21 mouse cellular contexts compared by ENCODE assay signal in the genomic region with DNA sequence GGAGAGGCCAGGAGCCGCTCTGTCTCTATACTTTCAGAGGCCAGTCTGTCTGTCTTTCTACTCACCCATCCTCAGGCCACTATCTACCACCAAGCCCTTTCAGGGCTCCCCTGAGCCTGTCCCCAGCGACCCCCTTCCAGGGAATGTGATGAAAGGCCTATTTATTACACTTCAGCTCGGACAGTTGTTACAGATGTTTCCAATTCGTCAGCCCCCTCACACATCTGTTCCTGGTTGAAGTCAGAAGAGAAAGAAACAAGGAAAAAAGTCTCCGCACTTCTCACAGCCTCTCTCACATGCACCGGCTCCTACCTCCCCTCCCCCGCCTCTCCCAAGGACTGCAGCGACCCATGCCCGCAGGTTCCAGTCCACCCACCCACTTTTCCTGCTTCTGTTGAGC. TPM values are rescaled to one million over a fixed set of nuclear protein-coding genes. Genes with fewer than 3 reads are reported as not detected.
DNase-seq lines count a peak whose midpoint lies in the region; ATAC-seq lines count a peak whose summit lies in the region.
"Had no signal": no experiment of that assay in that cellular context is flagged by ENCODE, and none has a peak within 500 bp of the region (broad histone marks: within the 10 kb centered on the region; RNA-seq: fewer than 3 reads in every experiment).

No protein-coding gene starts in this region.

- no peaks in the 10 kb centered on the region; the same call in 1 of the 2 replicates for H3K27me3 ChIP-seq in midbrain, embryonic 10.5 days (ENCODE audit: low read depth, poor library complexity, severe bottlenecking)
- H3K27me3 ChIP-seq in midbrain, embryonic 13.5 days: no peaks in the 10 kb centered on the region
- 0 out of 2 replicates have a peak, but pooled peaks cover 7% of the 10 kb centered on the region for H3K27me3 ChIP-seq in embryonic facial prominence, embryonic 14.5 days (replicated peaks; ENCODE audit: control insufficient read depth, insufficient read depth, low read length)
- H3K27me3 ChIP-seq: liver, embryonic 15.5 days had no signal

- peaks cover 55% of the 10 kb centered on the region for H3K4me1 ChIP-seq in midbrain, embryonic 10.5 days
- H3K4me1 ChIP-seq in midbrain, embryonic 13.5 days (replicated peaks): peaks cover 27% of the 10 kb centered on the region
- peaks cover 43% of the 10 kb centered on the region for H3K4me1 ChIP-seq in embryonic facial prominence, embryonic 14.5 days (ENCODE audit: control insufficient read depth, insufficient read depth, low read length)
- H3K4me1 ChIP-seq: kidney, embryonic 15.5 days; liver, embryonic 15.5 days; lung, embryonic 15.5 days had no signal

- H3K4me3 ChIP-seq in midbrain, embryonic 10.5 days: no peak overlapping the region
- no peak overlapping the region for H3K4me3 ChIP-seq in midbrain, embryonic 13.5 days (replicated peaks)
- no peak overlapping the region for H3K4me3 ChIP-seq in embryonic facial prominence, embryonic 14.5 days (ENCODE audit: low read depth, low read length)
- H3K4me3 ChIP-seq: gastrocnemius, adult 2 months; kidney, embryonic 15.5 days; limb, embryonic 15.5 days; liver, embryonic 15.5 days; lung, embryonic 15.5 days had no signal

- H3K9me3 ChIP-seq in midbrain, embryonic 10.5 days (replicated peaks): no peaks in the 10 kb centered on the region
- H3K9me3 ChIP-seq in midbrain, embryonic 13.5 days: no peaks in the 10 kb centered on the region
- no peaks in the 10 kb centered on the region for H3K9me3 ChIP-seq in embryonic facial prominence, embryonic 14.5 days (ENCODE audit: control insufficient read depth, low read length)
- H3K9me3 ChIP-seq: kidney, embryonic 15.5 days; limb, embryonic 15.5 days; liver, embryonic 15.5 days; lung, embryonic 15.5 days had no signal

- no peak for DNase-seq in midbrain, embryonic 10.5 days (ENCODE audit: low spot score)
- peak; percentile 49 for DNase-seq in embryo, embryonic 11.5 days (ENCODE audit: low read depth, low spot score)
- peak; percentile 75 for DNase-seq in embryonic facial prominence, embryonic 14.5 days (ENCODE audit: low spot score)
- peak; percentile 64 for DNase-seq in mesoderm, embryonic 11.5 days (ENCODE audit: low read depth, low spot score)
- no peak for DNase-seq in urinary bladder, adult 2 months (ENCODE audit: low spot score)
- DNase-seq: adrenal gland, postnatal 25 days; cerebellum, postnatal 10 days; gastrocnemius, adult 2 months; heart, postnatal 4 days; kidney, adult 11 months; kidney, postnatal 36 days; layer of hippocampus, postnatal 36 days; lung, postnatal 4 days; thymus, adult 2 months had no signal

- 53% methylated on average over 9 of the region's 9 CpGs for WGBS in midbrain, embryonic 10.5 days
- WGBS in midbrain, embryonic 13.5 days: 66% methylated on average over 9 of the region's 9 CpGs
- 12% methylated on average over 9 of the region's 9 CpGs for WGBS in embryonic facial prominence, embryonic 14.5 days

- no peak overlapping the region for H3K4me2 ChIP-seq in midbrain, embryonic 13.5 days (replicated peaks)
- H3K4me2 ChIP-seq in embryonic facial prominence, embryonic 14.5 days (ENCODE audit: low read depth, low read length): no peak overlapping the region
- H3K4me2 ChIP-seq: kidney, embryonic 15.5 days; limb, embryonic 15.5 days; liver, embryonic 15.5 days; lung, embryonic 15.5 days; midbrain, embryonic 11.5 days had no signal

- no peaks in the 10 kb centered on the region for H3K36me3 ChIP-seq in midbrain, embryonic 10.5 days
- no peaks in the 10 kb centered on the region for H3K36me3 ChIP-seq in midbrain, embryonic 13.5 days
- H3K36me3 ChIP-seq in embryonic facial prominence, embryonic 14.5 days (ENCODE audit: control insufficient read depth, insufficient read depth, low read length): no peaks in the 10 kb centered on the region
- H3K36me3 ChIP-seq: kidney, embryonic 15.5 days; limb, embryonic 15.5 days; liver, embryonic 15.5 days; lung, embryonic 15.5 days had no signal

- ATAC-seq in midbrain, embryonic 13.5 days: no peak
- ATAC-seq in embryonic facial prominence, embryonic 14.5 days (ENCODE audit: low read depth): peak; percentile 4; the same call in 1 of the 2 replicates
- ATAC-seq in erythroid progenitor cell, adult 5-6 weeks (replicated peaks; ENCODE audit: low FRiP score, poor library complexity, severe bottlenecking): no peak

- peak overlapping the region; percentile 23; the same call in 1 of the 2 replicates for H3K27ac ChIP-seq in midbrain, embryonic 10.5 days (replicated peaks)
- no peak overlapping the region for H3K27ac ChIP-seq in midbrain, embryonic 13.5 days
- H3K27ac ChIP-seq in embryonic facial prominence, embryonic 14.5 days (replicated peaks; ENCODE audit: low read depth, low read length): no peak overlapping the region
- H3K27ac ChIP-seq: gastrocnemius, adult 2 months; kidney, embryonic 15.5 days; limb, embryonic 15.5 days; liver, embryonic 15.5 days; lung, embryonic 15.5 days had no signal

- no peak overlapping the region for H3K9ac ChIP-seq in midbrain, embryonic 13.5 days (replicated peaks)
- no peak overlapping the region for H3K9ac ChIP-seq in embryonic facial prominence, embryonic 14.5 days (ENCODE audit: low read depth, low read length)
- H3K9ac ChIP-seq: kidney, embryonic 15.5 days; limb, embryonic 15.5 days; liver, embryonic 15.5 days; lung, embryonic 15.5 days had no signal

RNA-seq across cellular contexts. Expression of gene Rspo1, which starts 13.9 kb away (rescaled TPM):
- 11.0 and 16.4 TPM in 2 replicates for polyA plus RNA-seq in midbrain, embryonic 10.5 days (2016; fragmentation: Nextera tagmentation; extraction: Ambion mirVana)
- 3.5 and 7.6 TPM in 2 replicates for polyA plus RNA-seq in midbrain, embryonic 13.5 days (2015; fragmentation: Nextera tagmentation; extraction: Ambion mirVana)
- polyA plus RNA-seq in embryonic facial prominence, embryonic 14.5 days (2014; fragmentation: Nextera tagmentation; extraction: Ambion mirVana): 10.0 and 10.6 TPM in 2 replicates
- 6.3 and 7.5 TPM in 2 replicates for polyA plus RNA-seq in urinary bladder, adult 2 months (2012; rRNA removed)
- total RNA-seq in erythroid progenitor cell, adult 5-6 weeks (2015; ENCODE audit: low replicate concordance): 0.72 TPM in 1 of 2 replicates, not detected in the other
- not detected in 2 replicates for total RNA-seq in erythroid progenitor cell, adult 5-6 weeks (2017; ENCODE audit: low replicate concordance)

RNA-seq across cellular contexts. Expression of gene Cdca8, which starts 33.2 kb away (rescaled TPM):
- 271 and 298 TPM in 2 replicates for polyA plus RNA-seq in midbrain, embryonic 10.5 days (2016; fragmentation: Nextera tagmentation; extraction: Ambion mirVana)
- 76.4 and 77.6 TPM in 2 replicates for polyA plus RNA-seq in midbrain, embryonic 13.5 days (2015; fragmentation: Nextera tagmentation; extraction: Ambion mirVana)
- 70.3 and 90.3 TPM in 2 replicates for polyA plus RNA-seq in embryonic facial prominence, embryonic 14.5 days (2014; fragmentation: Nextera tagmentation; extraction: Ambion mirVana)
- 2.0 and 3.3 TPM in 2 replicates for polyA plus RNA-seq in urinary bladder, adult 2 months (2012; rRNA removed)
- 272 and 278 TPM in 2 replicates for total RNA-seq in erythroid progenitor cell, adult 5-6 weeks (2015; ENCODE audit: low replicate concordance)
- total RNA-seq in erythroid progenitor cell, adult 5-6 weeks (2017; ENCODE audit: low replicate concordance): 294 and 381 TPM in 2 replicates

RNA-seq across cellular contexts. Expression of gene 9930104L06Rik, which starts 35.5 kb away (rescaled TPM):
- 17.4 and 18.9 TPM in 2 replicates for polyA plus RNA-seq in midbrain, embryonic 10.5 days (2016; fragmentation: Nextera tagmentation; extraction: Ambion mirVana)
- polyA plus RNA-seq in midbrain, embryonic 13.5 days (2015; fragmentation: Nextera tagmentation; extraction: Ambion mirVana): 14.8 and 21.6 TPM in 2 replicates
- 2.8 and 4.2 TPM in 2 replicates for polyA plus RNA-seq in embryonic facial prominence, embryonic 14.5 days (2014; fragmentation: Nextera tagmentation; extraction: Ambion mirVana)
- polyA plus RNA-seq in urinary bladder, adult 2 months (2012; rRNA removed): 17.4 and 17.8 TPM in 2 replicates
- 1.7 and 4.0 TPM in 2 replicates for total RNA-seq in erythroid progenitor cell, adult 5-6 weeks (2015; ENCODE audit: low replicate concordance)
- total RNA-seq in erythroid progenitor cell, adult 5-6 weeks (2017; ENCODE audit: low replicate concordance): 12.2 and 15.8 TPM in 2 replicates

RNA-seq across cellular contexts. Expression of gene Gnl2, which starts 44.1 kb away (rescaled TPM):
- polyA plus RNA-seq in midbrain, embryonic 10.5 days (2016; fragmentation: Nextera tagmentation; extraction: Ambion mirVana): 92.1 TPM in 2 replicates
- polyA plus RNA-seq in midbrain, embryonic 13.5 days (2015; fragmentation: Nextera tagmentation; extraction: Ambion mirVana): 94.8 and 99.1 TPM in 2 replicates
- polyA plus RNA-seq in embryonic facial prominence, embryonic 14.5 days (2014; fragmentation: Nextera tagmentation; extraction: Ambion mirVana): 72.5 and 81.2 TPM in 2 replicates
- polyA plus RNA-seq in urinary bladder, adult 2 months (2012; rRNA removed): 58.9 and 59.8 TPM in 2 replicates
- 12.3 and 25.6 TPM in 2 replicates for total RNA-seq in erythroid progenitor cell, adult 5-6 weeks (2015; ENCODE audit: low replicate concordance)
- total RNA-seq in erythroid progenitor cell, adult 5-6 weeks (2017; ENCODE audit: low replicate concordance): 34.7 and 36.3 TPM in 2 replicates

Comparison
In these comparisons a context has a peak if more than half of its experiments do, and no peak if none do; other contexts are left out.
1. DNase-seq: peak in embryo, embryonic 11.5 days (single experiment), embryonic facial prominence, embryonic 14.5 days (single experiment) and mesoderm, embryonic 11.5 days (single experiment); none in midbrain, embryonic 10.5 days (single experiment) and urinary bladder, adult 2 months (single experiment).
2. RNA of gene Cdca8, which starts 33.2 kb away (polyA plus RNA-seq): 271 to 298 TPM in midbrain, embryonic 10.5 days, 76.4 to 77.6 TPM in midbrain, embryonic 13.5 days and 70.3 to 90.3 TPM in embryonic facial prominence, embryonic 14.5 days; 2.0 to 3.3 TPM in urinary bladder, adult 2 months; every median in the first group is over 10 times any median in the second.